Mouse (Mus musculus): Measurements from ENCODE around the gene Mup7.
"Not testable (repeated sequence)": the region's sequence is repeated elsewhere in the genome, so short reads cannot be mapped to it uniquely, and the experiment has no call there.

GRCm38 (mm10) chr4:60020141-60020540 is 50.1 kb downstream of the Mup7 start:
- TF ChIP-seq CTCF, POLR2A (IDR thresholded peaks at IDR 0.05; ENCODE audit: extremely low read depth, insufficient read depth, low read length): not testable (repeated sequence)

Data from cortical plate, adult 2 months (tissue).